Mouse (Mus musculus) brain, adult 2 months (tissue): Measurements from ENCODE around the gene Chsy1.

Experiments used
- DNase-seq: peaks from one replicate; pipeline ENCODE4 v3.0.0; 2011; ENCODE audit warnings: low read depth, low spot score

Chsy1 gene

GRCm38 (mm10) chr7:66109855-66110635 lies 730 bp downstream of the Chsy1 start:
- DNase-seq = peak; percentile 54

- DNase-seq = peak; percentile 39
Measured at GRCm38 (mm10) chr7:66110636-66111112, 1.4 kb downstream of the Chsy1 start.

- no peak for DNase-seq
Measured at GRCm38 (mm10) chr7:66111211-66111610, 1.9 kb downstream of the Chsy1 start.

- no peak for DNase-seq
Measured at GRCm38 (mm10) chr7:66113561-66113960, 4.2 kb downstream of the Chsy1 start.

GRCm38 (mm10) chr7:66115821-66116343 lies 6.6 kb downstream of the Chsy1 start:
- no peak for DNase-seq

- peak; percentile 19 for DNase-seq
Measured at GRCm38 (mm10) chr7:66116906-66117482, 7.7 kb downstream of the Chsy1 start.

- DNase-seq = peak; percentile 43
Measured at GRCm38 (mm10) chr7:66118046-66118445, 8.7 kb downstream of the Chsy1 start.

GRCm38 (mm10) chr7:66118796-66119195 lies 9.5 kb downstream of the Chsy1 start:
- DNase-seq = no peak

GRCm38 (mm10) chr7:66120139-66120538 lies 10.8 kb downstream of the Chsy1 start:
- DNase-seq = peak; percentile 85

- peak; percentile 70 for DNase-seq
Measured at GRCm38 (mm10) chr7:66120702-66121396, 11.5 kb downstream of the Chsy1 start.

GRCm38 (mm10) chr7:66124551-66124968 lies 15.2 kb downstream of the Chsy1 start:
- DNase-seq = peak; percentile 20

GRCm38 (mm10) chr7:66125368-66125767 lies 16.1 kb downstream of the Chsy1 start:
- no peak for DNase-seq

GRCm38 (mm10) chr7:66127951-66128645 lies 18.8 kb downstream of the Chsy1 start:
- no peak for DNase-seq

GRCm38 (mm10) chr7:66128857-66129256 lies 19.5 kb downstream of the Chsy1 start:
- no peak for DNase-seq

- no peak for DNase-seq
Measured at GRCm38 (mm10) chr7:66130296-66130695, 21.0 kb downstream of the Chsy1 start.

GRCm38 (mm10) chr7:66131776-66132421 lies 22.6 kb downstream of the Chsy1 start:
- no peak for DNase-seq

GRCm38 (mm10) chr7:66134154-66134553 lies 24.8 kb downstream of the Chsy1 start:
- no peak for DNase-seq

- DNase-seq = peak; percentile 43
Measured at GRCm38 (mm10) chr7:66135644-66136043, 26.3 kb downstream of the Chsy1 start.

- DNase-seq = peak; percentile 29
Measured at GRCm38 (mm10) chr7:66136187-66136586, 26.9 kb downstream of the Chsy1 start.

GRCm38 (mm10) chr7:66137309-66137708 lies 28.0 kb downstream of the Chsy1 start:
- no peak for DNase-seq

- DNase-seq = peak; percentile 40
Measured at GRCm38 (mm10) chr7:66138301-66138700, 29.0 kb downstream of the Chsy1 start.
